ENCODE assay signal across 9 mouse cellular contexts in genomic region chr5:109506729-109507128, GRCm38 (mm10). TPM values are rescaled to one million over a fixed set of nuclear protein-coding genes. Genes with fewer than 3 reads are reported as not detected.
A peak's percentile ranks its signal among the peaks of the same experiment; 100 is the strongest.
DNase-seq lines count a peak whose midpoint lies in the region; ATAC-seq and TF ChIP-seq lines count a peak whose summit lies in the region.
"Had no signal": no experiment of that assay in that cellular context is flagged by ENCODE, and none has a peak within 500 bp of the region (broad histone marks: within the 10 kb centered on the region; RNA-seq: fewer than 3 reads in every experiment).

No protein-coding gene starts in this region.

- no peak overlapping the region for H3K4me3 ChIP-seq in kidney, embryonic 16.5 days (ENCODE audit: low read length)
- no peak overlapping the region for H3K4me3 ChIP-seq in limb, embryonic 14.5 days (replicated peaks; ENCODE audit: low read length)
- H3K4me3 ChIP-seq: limb, embryonic 12.5 days had no signal

- no peaks in the 10 kb centered on the region for H3K36me3 ChIP-seq in kidney, embryonic 16.5 days (ENCODE audit: insufficient read depth, low read length)
- no peaks in the 10 kb centered on the region for H3K36me3 ChIP-seq in limb, embryonic 14.5 days (ENCODE audit: control insufficient read depth, insufficient read depth, low read length)
- H3K36me3 ChIP-seq: limb, embryonic 12.5 days had no signal

- TF ChIP-seq POLR2A in limb, embryonic 14.5 days (IDR thresholded peaks at IDR 0.05; ENCODE audit: borderline replicate concordance, extremely low read depth, insufficient read depth, insufficient read length), result no peak

- H3K9me3 ChIP-seq in kidney, embryonic 16.5 days (ENCODE audit: low read length), result no peaks in the 10 kb centered on the region
- H3K9me3 ChIP-seq in limb, embryonic 14.5 days (ENCODE audit: control insufficient read depth, low read length), result no peaks in the 10 kb centered on the region

- no peaks in the 10 kb centered on the region for H3K4me1 ChIP-seq in kidney, embryonic 16.5 days (ENCODE audit: insufficient read depth, low read length)
- H3K4me1 ChIP-seq in limb, embryonic 14.5 days (ENCODE audit: control insufficient read depth, insufficient read depth, low read length), result no peaks in the 10 kb centered on the region
- H3K4me1 ChIP-seq: limb, embryonic 12.5 days had no signal

- H3K27ac ChIP-seq in kidney, embryonic 16.5 days (ENCODE audit: low read length), result no peak overlapping the region
- no peak overlapping the region for H3K27ac ChIP-seq in limb, embryonic 14.5 days (replicated peaks; ENCODE audit: low read depth, low read length)
- H3K27ac ChIP-seq: limb, embryonic 12.5 days had no signal

- no peak for ATAC-seq in kidney, embryonic 16.5 days (ENCODE audit: low FRiP score, low TSS enrichment)
- ATAC-seq in limb, embryonic 14.5 days (ENCODE audit: low FRiP score, low read depth), result no peak

- DNase-seq in kidney, adult 11 months, result peak; percentile 4
- peak; percentile 59 for DNase-seq in CD4-positive, CD25-positive, alpha-beta regulatory T cell, adult 2 months (ENCODE audit: low read depth, low spot score)
- peak; percentile 1 for DNase-seq in T-cell, adult 2 months (ENCODE audit: low spot score)
- DNase-seq in embryo, embryonic 10.5 days (ENCODE audit: low spot score), result peak; percentile 6
- peak; percentile 3 for DNase-seq in limb, embryonic 14.5 days (ENCODE audit: low spot score)
- no peak for DNase-seq in spleen, postnatal 14 days (ENCODE audit: low spot score in 2 of 2)
- no peak for DNase-seq in ovary, postnatal 10 days (ENCODE audit: low spot score)

- WGBS in kidney, embryonic 16.5 days, result 3% methylated on average over 1 of the region's 1 CpGs
- WGBS in limb, embryonic 14.5 days, result 15% methylated on average over 1 of the region's 1 CpGs

- H3K27me3 ChIP-seq in kidney, embryonic 16.5 days (ENCODE audit: insufficient read depth, low read length), result no peaks in the 10 kb centered on the region
- H3K27me3 ChIP-seq in limb, embryonic 14.5 days (ENCODE audit: control insufficient read depth, insufficient read depth, low read length), result no peaks in the 10 kb centered on the region
- H3K27me3 ChIP-seq: limb, embryonic 12.5 days had no signal

- H3K4me2 ChIP-seq in kidney, embryonic 16.5 days (replicated peaks; ENCODE audit: low read depth, low read length), result no peak overlapping the region
- H3K4me2 ChIP-seq in limb, embryonic 14.5 days (replicated peaks; ENCODE audit: low read depth, low read length, severe bottlenecking), result no peak overlapping the region
- H3K4me2 ChIP-seq: limb, embryonic 12.5 days had no signal

- H3K9ac ChIP-seq in kidney, embryonic 16.5 days (replicated peaks; ENCODE audit: low read length), result no peak overlapping the region
- H3K9ac ChIP-seq in limb, embryonic 14.5 days (ENCODE audit: low read depth, low read length, severe bottlenecking), result no peak overlapping the region
- H3K9ac ChIP-seq: limb, embryonic 12.5 days had no signal

RNA-seq across cellular contexts. Expression of gene Crlf2, which starts 52.1 kb away (rescaled TPM):
- polyA plus RNA-seq in kidney, embryonic 16.5 days (2015; fragmentation: Nextera tagmentation; extraction: Ambion mirVana), result 11.9 and 14.5 TPM in 2 replicates
- polyA plus RNA-seq in limb, embryonic 14.5 days (2012; rRNA removed), result 22.1 and 35.5 TPM in 2 replicates
- 9.1 and 11.0 TPM in 2 replicates for polyA plus RNA-seq in limb, embryonic 14.5 days (2014; fragmentation: Nextera tagmentation; extraction: Ambion mirVana)

Comparison
In these comparisons a context has a peak if more than half of its experiments do, and no peak if none do; other contexts are left out.
1. DNase-seq: peak in kidney, adult 11 months (single experiment), CD4-positive, CD25-positive, alpha-beta regulatory T cell, adult 2 months (single experiment), T-cell, adult 2 months (single experiment), embryo, embryonic 10.5 days (single experiment) and limb, embryonic 14.5 days (single experiment); none in spleen, postnatal 14 days (0 of 2) and ovary, postnatal 10 days (single experiment).